Mouse (Mus musculus): ENCODE results near the gene Fcgr4.
"Not testable (repeated sequence)": the region's sequence is repeated elsewhere in the genome, so short reads cannot be mapped to it uniquely, and the experiment has no call there.

DNA sequence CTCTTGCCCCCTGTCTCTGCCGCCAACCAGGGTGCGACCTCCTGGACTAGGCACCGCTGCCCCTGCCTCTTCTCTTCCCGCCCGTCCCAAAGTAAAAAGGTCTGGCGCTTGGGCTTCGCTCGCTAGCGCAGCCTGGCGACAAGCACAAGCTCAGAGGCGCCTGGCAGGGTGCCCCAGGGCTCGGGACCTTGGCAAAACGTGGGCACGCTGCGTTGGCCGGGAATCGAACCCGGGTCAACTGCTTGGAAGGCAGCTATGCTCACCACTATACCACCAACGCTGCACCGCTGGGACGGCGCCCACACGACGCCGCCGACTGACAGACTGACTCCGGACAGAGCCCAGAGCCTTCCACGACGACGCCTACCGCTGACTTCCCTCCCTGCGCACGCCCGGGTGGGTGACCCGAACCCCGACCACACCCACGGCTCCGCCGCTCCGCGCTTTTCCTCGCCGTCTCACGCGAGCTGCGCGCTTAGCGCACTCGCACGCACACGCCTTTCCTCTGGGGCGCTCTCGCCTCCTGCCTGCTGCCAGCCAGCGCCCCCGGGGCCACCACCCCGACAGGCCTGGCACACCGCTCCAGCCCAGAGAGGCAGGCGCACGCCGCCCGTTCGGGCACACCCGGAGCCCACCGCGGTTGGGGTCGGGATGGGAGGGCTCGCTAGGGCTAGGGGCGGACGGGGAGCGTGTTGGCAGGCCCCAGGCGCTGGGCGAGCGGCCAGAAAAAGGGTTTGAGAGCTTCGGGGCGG, 45.9 kb downstream of the Fcgr4 start, which contains the start of gene Fcgr3:
- not testable (repeated sequence) for TF ChIP-seq POLR2A (IDR thresholded peaks at IDR 0.05; ENCODE audit: borderline replicate concordance, control insufficient read depth, low read depth, low read length); CTCF (IDR thresholded peaks at IDR 0.05; ENCODE audit: control insufficient read depth, insufficient read depth, low read length)

All from bone marrow, adult 2 months (tissue).